Mouse (Mus musculus) G1E-ER4 (cell line): ENCODE data around the gene Cass4. TPM values are rescaled to one million over a fixed set of nuclear protein-coding genes. Genes with fewer than 3 reads are reported as not detected.
A peak's percentile ranks its signal among the peaks of the same experiment; 100 is the strongest.

Source experiments
- GATA1 ChIP-seq: IDR thresholded peaks from one replicate; pipeline ENCODE4 v1.8.0; 2012; ENCODE audit warnings: low read length, inconsistent platforms
- polyA plus RNA-seq: library from polyadenylated mRNA; stranded (reverse); fragments of >175 nt; gene quantifications from 2 replicates; pipeline ENCODE4 v1.2.3, GENCODE M21; 2012

The Cass4 gene
- not detected in 2 replicates for polyA plus RNA-seq

DNA sequence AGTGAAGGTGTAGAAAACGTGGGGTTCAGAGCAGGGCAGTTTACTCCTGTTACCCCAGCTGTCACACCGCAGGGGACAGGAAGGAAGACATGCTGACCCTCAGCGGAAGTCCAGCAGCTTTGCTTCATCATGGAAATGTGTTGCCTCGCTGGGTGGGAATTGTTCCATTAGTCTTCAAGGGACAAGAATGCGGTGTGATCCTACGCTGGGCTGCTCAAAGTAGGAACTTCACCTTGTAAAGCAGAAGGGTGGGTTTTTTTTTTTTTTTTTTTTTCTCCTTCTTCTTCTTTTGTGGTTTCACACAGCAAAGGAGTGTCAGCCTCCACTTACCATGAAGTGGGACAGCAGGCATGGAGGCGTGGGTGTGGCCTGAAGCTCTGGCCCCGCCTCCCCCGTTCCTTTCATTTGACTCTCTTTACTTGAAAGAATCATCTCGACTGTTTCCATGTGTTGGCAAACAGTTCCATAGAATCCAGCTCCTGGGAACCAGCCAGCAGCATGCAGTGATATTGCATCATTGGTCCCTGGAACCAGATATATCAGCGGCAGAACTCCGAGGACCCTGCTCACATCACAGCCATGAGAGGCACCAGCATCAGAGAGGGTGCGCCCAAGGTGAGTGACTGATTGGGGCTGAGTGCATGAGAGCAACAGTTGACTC, at the start of gene Cass4:
TSS of gene Cass4 (plus strand) at position 404 of the 661 bp plus-strand sequence.
- no peak for TF ChIP-seq GATA1

DNA sequence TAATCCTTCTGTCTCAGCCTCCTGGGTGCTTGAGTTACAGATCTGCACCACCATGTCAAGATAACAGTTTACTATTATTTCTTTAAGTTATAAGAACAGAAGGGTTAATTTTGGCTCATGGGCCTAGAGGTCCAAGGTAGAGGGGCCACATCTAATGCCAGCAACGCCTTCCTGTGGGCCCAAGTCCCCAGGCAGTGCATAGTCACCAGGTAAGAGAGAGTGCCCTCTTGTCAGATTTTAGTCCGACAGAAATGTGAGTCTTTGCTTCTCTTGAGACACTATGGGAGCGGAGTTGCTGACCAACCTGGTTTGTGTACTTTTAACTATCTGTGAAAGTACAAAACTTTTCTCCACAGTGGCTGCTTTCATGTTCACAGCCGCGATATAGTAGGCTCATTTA, 48.9 kb upstream of the Cass4 start:
- no peak for TF ChIP-seq GATA1

GRCm38 (mm10) chr2:172345258-172345738, 48.3 kb upstream of the Cass4 start, which contains the start of gene Fam210b:
Gene Fam210b, plus strand, starts transcription at chr2:172345565.
- no peak for TF ChIP-seq GATA1

DNA sequence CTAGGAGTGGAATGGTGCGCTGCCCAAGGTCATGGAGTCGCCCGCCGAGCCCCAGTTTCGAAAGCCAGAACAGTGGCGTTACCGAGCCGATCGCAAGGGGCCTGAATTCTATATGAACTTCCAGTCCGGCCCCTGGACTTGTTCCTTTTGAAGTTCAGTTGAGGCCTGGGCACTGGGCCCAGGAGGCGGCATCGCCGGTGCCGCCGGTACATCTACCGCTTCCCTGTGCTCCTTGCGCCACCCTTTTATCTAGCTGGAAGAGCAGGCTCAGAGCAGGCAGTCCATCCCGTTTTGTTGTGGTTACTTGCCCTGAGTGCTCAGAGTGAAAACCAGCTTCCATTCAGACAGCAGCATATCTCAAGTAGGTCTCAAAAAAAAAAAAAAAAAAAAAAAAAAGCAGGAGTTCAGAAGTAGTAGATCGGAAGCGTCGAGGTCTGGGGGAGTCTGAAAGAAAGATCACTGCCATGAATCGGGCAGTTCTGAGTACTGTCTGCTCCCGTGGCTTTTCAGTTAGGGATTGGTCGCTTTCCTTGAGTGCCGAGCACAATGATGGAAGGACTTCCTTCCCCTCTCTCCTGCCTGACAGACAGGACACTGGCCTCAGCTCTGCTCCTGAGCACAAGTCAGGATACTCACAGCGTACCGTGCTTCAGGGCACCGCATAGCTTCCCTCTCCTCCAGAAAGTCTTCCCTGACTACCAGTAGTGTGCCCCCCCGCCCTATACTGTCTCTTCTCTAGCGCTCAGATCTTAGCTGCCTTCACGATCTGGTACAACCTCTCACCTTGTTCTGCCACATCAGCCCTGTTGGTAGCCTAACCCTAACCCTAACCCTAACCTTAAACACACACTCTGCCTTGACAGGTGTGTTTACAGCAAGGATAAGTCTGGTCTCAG, 47.3 kb upstream of the Cass4 start:
- TF ChIP-seq GATA1: no peak

DNA sequence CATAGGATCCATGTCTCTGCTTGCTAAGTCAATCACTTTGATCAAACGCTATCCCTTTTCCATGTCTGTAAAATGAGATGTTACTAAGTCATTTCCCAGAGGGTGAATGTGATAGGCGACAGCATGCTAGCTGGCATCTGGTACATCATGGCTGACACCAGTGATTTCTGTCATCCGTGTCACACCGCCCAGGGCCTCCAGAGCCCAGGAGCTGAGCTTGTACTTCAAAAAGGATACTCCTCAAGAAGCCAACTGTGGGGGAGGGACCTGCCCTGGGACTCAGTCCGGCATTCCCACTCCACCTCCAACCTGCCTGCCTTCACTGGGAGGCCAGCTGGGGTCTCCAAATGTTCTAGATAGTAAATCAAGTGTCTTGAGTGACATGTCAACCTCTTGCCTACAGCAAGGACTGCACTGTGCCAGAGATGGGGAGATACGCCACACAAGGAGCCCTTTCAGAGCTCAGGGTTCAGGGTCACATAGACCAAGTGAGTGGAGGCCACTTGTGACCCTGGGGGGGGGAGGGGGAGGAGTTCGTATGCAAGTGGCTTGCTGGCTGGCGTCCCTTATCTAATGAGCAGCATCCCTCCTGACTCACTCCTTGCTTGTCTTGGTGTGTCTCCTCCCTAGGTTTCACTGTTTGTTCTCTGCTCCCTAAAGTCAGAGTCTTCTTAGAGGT, 46.5 kb upstream of the Cass4 start:
- no peak for TF ChIP-seq GATA1

DNA sequence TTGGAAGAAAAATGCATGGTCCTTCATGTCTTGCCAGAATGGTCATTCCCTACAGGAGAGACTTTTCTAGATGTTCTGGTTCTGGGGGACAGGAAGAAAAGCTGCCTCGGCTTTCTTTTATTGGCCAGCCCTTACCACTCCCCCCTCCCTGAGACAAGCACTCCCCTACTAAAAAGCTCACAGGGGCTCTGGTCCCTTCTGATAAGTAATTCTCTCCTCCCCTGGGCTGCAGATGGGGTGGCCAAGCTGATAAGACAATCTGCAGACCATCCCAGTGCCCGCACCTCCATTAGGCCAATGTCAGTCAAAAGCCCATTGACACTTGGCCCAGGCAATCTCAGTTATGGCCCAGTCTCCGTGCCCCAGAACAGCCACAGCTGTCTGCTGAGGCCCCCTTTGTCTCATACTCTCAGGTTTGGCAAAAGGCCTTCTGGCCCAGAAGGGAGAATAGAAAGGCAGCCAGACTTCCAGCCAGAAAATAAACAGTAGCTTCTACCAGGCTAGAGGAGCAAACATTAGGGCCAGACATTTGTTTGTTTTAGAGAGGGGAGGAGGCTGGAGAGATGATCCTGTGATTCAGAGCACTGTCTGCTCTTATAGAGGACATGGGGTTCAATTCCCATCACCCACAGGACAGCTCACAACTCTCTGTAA, 45.2 kb upstream of the Cass4 start:
- TF ChIP-seq GATA1: peak; percentile 85

DNA sequence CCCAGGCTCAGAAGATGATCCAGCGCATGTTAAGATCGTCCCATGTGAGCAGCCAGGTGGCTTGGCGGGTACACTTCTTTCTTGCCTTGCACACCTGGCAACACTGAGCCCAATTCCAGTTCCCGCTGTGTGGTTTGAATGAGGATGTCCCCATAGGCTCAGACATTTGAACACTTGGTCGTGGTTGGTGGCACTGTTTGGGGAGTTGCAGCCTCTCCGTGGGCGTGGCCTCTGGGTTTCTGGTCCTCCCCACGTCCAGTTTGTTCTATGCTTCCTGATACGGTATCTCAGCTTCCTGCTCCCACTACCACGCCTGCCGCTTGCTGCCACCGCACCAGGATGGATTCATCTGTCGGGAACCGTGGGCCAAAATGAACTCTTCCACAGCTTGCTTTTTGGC, 43.8 kb upstream of the Cass4 start:
- no peak for TF ChIP-seq GATA1

- no peak for TF ChIP-seq GATA1
Measured at GRCm38 (mm10) chr2:172350773-172351172, 42.8 kb upstream of the Cass4 start.

DNA sequence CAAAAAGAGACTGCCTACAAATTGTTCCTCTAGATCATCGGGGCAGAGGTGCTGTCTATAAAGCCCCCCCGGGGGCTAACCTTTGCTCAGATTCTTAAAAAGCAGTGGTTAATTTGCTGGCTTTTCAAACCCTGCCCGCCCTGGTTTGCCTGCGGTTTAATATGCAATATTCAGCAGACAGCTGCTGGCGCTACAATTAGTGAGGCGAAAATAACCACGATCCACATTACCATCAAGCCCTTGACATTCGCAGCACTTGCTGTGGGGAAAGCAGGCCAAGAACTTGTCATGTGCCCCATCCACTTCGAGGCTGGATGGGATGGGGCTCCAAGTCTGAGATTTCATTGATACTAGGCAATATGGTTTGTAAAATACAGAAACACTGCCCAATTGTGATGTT, 40.4 kb upstream of the Cass4 start:
- no peak for TF ChIP-seq GATA1

GRCm38 (mm10) chr2:172354761-172355160, 38.8 kb upstream of the Cass4 start:
- no peak for TF ChIP-seq GATA1

DNA sequence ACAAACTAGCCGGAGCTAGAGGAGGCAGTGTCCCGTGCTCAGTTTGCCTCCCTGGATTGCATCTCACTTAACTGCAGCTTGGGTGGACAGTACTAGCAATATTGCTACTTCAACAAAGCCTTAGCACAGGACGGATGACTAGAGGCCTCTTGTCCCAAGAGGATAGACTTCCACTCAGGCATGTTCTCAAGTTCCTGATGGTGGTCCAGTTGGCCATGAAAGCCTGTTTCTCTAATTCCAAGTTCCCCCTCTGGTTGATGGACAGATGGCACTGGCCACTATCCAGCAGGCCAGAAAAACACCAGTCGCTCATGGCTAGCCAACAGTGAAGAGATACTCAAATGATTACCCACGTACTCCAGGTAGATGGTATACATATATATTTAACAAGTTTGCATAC, 37.8 kb upstream of the Cass4 start:
- no peak for TF ChIP-seq GATA1

DNA sequence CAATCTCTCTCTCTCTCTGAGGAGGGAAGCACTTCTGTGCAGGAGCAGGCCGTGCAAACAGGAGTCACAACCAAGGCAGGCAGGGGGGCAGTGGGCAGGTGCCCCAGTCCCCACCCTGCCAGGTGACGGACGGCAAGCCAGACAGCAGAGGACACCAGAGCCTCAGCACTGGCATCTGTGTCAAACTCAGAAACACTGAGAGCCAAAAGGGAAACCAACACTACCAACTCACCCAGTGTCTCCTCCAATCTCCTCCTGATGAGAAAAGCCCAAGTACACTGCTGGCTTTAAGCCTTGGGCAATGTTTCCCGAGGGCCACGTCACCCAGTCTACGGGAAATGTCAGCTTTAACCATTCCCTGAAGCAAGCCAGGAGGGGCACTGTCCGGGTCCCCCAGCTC, 30.4 kb upstream of the Cass4 start:
- TF ChIP-seq GATA1: no peak

DNA sequence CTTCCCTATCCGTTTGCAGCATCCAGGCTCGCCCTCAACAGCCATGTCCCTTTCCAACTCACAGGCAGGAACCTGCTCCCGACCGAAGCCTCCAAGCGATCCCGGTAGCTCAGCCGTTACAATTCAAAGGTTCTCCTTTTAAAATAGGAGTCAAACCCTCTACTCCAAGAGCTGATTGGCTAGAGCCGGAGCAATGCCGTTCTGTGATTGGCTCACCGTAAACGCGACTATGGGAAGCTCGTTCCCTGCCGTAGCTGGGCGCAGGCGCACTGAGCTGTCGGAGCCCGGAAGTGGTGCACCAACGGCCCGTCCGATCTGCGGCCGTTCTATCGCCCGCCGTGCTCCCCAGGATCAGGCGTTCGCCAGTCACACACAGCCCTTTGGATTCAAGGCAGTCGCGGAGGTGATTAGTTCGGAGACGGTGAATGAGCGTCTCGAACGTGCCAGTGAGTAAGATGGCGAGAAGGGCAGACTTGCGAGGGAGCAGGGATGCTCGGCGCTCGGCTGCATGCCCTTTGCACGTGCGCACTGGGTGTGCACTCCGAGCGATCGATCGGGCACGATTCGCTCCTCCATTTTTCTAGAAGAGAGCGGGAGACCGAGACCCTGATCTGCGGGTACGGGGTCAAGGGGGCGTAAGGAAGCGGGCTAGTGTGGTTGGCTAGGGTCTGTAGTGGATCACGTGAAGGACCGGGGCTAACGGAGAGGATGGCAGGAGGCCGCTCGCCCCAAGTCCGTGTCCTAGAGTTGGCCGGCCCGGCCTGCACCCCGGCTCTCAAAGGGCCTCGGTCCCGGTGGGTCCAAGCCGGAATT, 23.0 kb upstream of the Cass4 start, which contains the start of the genes Aurka and Cstf1:
TSS of gene Aurka (minus strand) at position 125 of the 813 bp plus-strand sequence.
TSS of gene Cstf1 (plus strand) at position 271 of the 813 bp plus-strand sequence.
- no peak for TF ChIP-seq GATA1

DNA sequence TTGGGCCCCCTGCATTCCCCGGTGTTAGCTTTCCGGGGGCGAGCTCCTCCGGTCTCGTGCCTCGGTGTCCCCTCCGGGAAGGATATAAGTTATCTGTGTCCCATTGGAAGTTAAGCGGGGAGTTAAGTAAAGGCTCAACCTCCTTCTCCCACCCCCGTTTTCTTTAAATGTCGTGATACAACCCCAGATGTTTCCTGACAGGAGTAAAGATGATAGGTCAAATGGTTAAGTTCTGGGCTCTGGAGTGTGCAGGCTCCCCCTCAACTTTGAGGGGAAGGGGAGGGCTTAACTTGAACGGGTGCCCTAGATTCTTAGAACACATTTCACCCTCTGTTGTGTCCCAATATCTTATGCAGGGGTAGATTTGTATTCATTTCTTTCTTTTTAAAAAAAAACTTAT, 22.3 kb upstream of the Cass4 start:
- TF ChIP-seq GATA1: no peak
